ENCODE assay signal across 9 mouse cellular contexts in genomic region chr7:119019537-119019936, GRCm38 (mm10). TPM values are rescaled to one million over a fixed set of nuclear protein-coding genes. Genes with fewer than 3 reads are reported as not detected.
A peak's percentile ranks its signal among the peaks of the same experiment; 100 is the strongest.
DNase-seq lines count a peak whose midpoint lies in the region; ATAC-seq and TF ChIP-seq lines count a peak whose summit lies in the region.
"Had no signal": no experiment of that assay in that cellular context is flagged by ENCODE, and none has a peak within 500 bp of the region (broad histone marks: within the 10 kb centered on the region; RNA-seq: fewer than 3 reads in every experiment).

No protein-coding gene starts in this region.

- no peaks in the 10 kb centered on the region for H3K27me3 ChIP-seq in embryonic facial prominence, embryonic 14.5 days (replicated peaks; ENCODE audit: control insufficient read depth, insufficient read depth, low read length)
- H3K27me3 ChIP-seq in hindbrain, postnatal 0 days (ENCODE audit: insufficient read depth, low read length) = no peaks in the 10 kb centered on the region
- no peaks in the 10 kb centered on the region for H3K27me3 ChIP-seq in limb, embryonic 14.5 days (ENCODE audit: control insufficient read depth, insufficient read depth, low read length)

- H3K9ac ChIP-seq in embryonic facial prominence, embryonic 14.5 days (ENCODE audit: low read depth, low read length) = no peak overlapping the region
- no peak overlapping the region for H3K9ac ChIP-seq in hindbrain, postnatal 0 days (replicated peaks; ENCODE audit: low read length)
- H3K9ac ChIP-seq in limb, embryonic 14.5 days (ENCODE audit: low read depth, low read length, severe bottlenecking) = no peak overlapping the region

- no peaks in the 10 kb centered on the region for H3K9me3 ChIP-seq in embryonic facial prominence, embryonic 14.5 days (ENCODE audit: control insufficient read depth, low read length)
- H3K9me3 ChIP-seq in hindbrain, postnatal 0 days (ENCODE audit: low read length) = no peaks in the 10 kb centered on the region
- H3K9me3 ChIP-seq in limb, embryonic 14.5 days (ENCODE audit: control insufficient read depth, low read length) = no peaks in the 10 kb centered on the region

- no peaks in the 10 kb centered on the region for H3K36me3 ChIP-seq in embryonic facial prominence, embryonic 14.5 days (ENCODE audit: control insufficient read depth, insufficient read depth, low read length)
- no peaks in the 10 kb centered on the region for H3K36me3 ChIP-seq in hindbrain, postnatal 0 days (ENCODE audit: insufficient read depth, low read length)
- no peaks in the 10 kb centered on the region for H3K36me3 ChIP-seq in limb, embryonic 14.5 days (ENCODE audit: control insufficient read depth, insufficient read depth, low read length)

- TF ChIP-seq POLR2A in limb, embryonic 14.5 days (IDR thresholded peaks at IDR 0.05; ENCODE audit: borderline replicate concordance, extremely low read depth, insufficient read depth, insufficient read length) = no peak
- no peak for TF ChIP-seq POLR2A in olfactory bulb, adult 2 months (IDR thresholded peaks at IDR 0.05; ENCODE audit: insufficient read depth, low read depth, low read length)

- intact Hi-C loops in left cerebral cortex, postnatal 10 days (cut with DNase I) = loop anchor here (10.0 kb wide), 1 partner anchor 495 kb away; the partner anchor contains the start of gene Acsm5

- no peak overlapping the region for H3K27ac ChIP-seq in embryonic facial prominence, embryonic 14.5 days (replicated peaks; ENCODE audit: low read depth, low read length)
- H3K27ac ChIP-seq in hindbrain, postnatal 0 days = no peak overlapping the region
- H3K27ac ChIP-seq in limb, embryonic 14.5 days (replicated peaks; ENCODE audit: low read depth, low read length) = no peak overlapping the region
- H3K27ac ChIP-seq in olfactory bulb, adult 2 months (ENCODE audit: insufficient read depth, low read depth, low read length) = no peak overlapping the region
- H3K27ac ChIP-seq: macrophage had no signal

- ATAC-seq in embryonic facial prominence, embryonic 14.5 days (ENCODE audit: low read depth) = peak; percentile 69; the same call in 1 of the 2 replicates
- ATAC-seq in hindbrain, postnatal 0 days = peak; percentile 84
- ATAC-seq in limb, embryonic 14.5 days (ENCODE audit: low FRiP score, low read depth) = no peak

- no peaks in the 10 kb centered on the region for H3K4me1 ChIP-seq in embryonic facial prominence, embryonic 14.5 days (ENCODE audit: control insufficient read depth, insufficient read depth, low read length)
- H3K4me1 ChIP-seq in hindbrain, postnatal 0 days (ENCODE audit: insufficient read depth, low read length) = no peaks in the 10 kb centered on the region
- H3K4me1 ChIP-seq in limb, embryonic 14.5 days (ENCODE audit: control insufficient read depth, insufficient read depth, low read length) = no peaks in the 10 kb centered on the region
- peaks cover 7% of the 10 kb centered on the region; the same call in 1 of the 2 replicates for H3K4me1 ChIP-seq in olfactory bulb, adult 2 months (ENCODE audit: control insufficient read depth, insufficient read depth, low read length)

- H3K4me2 ChIP-seq in embryonic facial prominence, embryonic 14.5 days (ENCODE audit: low read depth, low read length) = no peak overlapping the region
- H3K4me2 ChIP-seq in hindbrain, postnatal 0 days (ENCODE audit: low read depth, low read length) = no peak overlapping the region
- H3K4me2 ChIP-seq in limb, embryonic 14.5 days (replicated peaks; ENCODE audit: low read depth, low read length, severe bottlenecking) = no peak overlapping the region

- peak; percentile 14 to 60 for DNase-seq in left cerebral cortex, postnatal 10 days (ENCODE audit: extremely low spot score in 1 of 2, low spot score in 2 of 2)
- DNase-seq in left cerebral cortex, adult 8-10 months (ENCODE audit: low spot score in 2 of 2) = no peak
- DNase-seq in adrenal gland, adult 18-20 months (ENCODE audit: low spot score in 2 of 2) = peak; percentile 48 to 54
- DNase-seq in embryonic facial prominence, embryonic 14.5 days (ENCODE audit: low spot score) = peak; percentile 60
- DNase-seq in hindbrain, postnatal 0 days (ENCODE audit: low spot score) = peak; percentile 91
- peak; percentile 37 for DNase-seq in limb, embryonic 14.5 days (ENCODE audit: low spot score)
- DNase-seq in spleen, postnatal 4 days (ENCODE audit: low spot score in 2 of 2) = no peak

- H3K4me3 ChIP-seq in embryonic facial prominence, embryonic 14.5 days (ENCODE audit: low read depth, low read length) = no peak overlapping the region
- no peak overlapping the region for H3K4me3 ChIP-seq in hindbrain, postnatal 0 days (ENCODE audit: low read length)
- H3K4me3 ChIP-seq in limb, embryonic 14.5 days (replicated peaks; ENCODE audit: low read length) = no peak overlapping the region
- H3K4me3 ChIP-seq in olfactory bulb, adult 2 months (ENCODE audit: insufficient read depth, low read depth, low read length) = no peak overlapping the region

- TF ChIP-seq CTCF in hindbrain, postnatal 0 days (IDR thresholded peaks at IDR 0.05; ENCODE audit: low read depth) = peak; percentile 92
- 0 out of 2 replicates have a peak, but pooled peaks have one; percentile 28 for TF ChIP-seq CTCF in olfactory bulb, adult 2 months (IDR thresholded peaks at IDR 0.05; ENCODE audit: insufficient read depth, low read depth, low read length)

- 17% methylated on average over 4 of the region's 4 CpGs for WGBS in embryonic facial prominence, embryonic 14.5 days
- 13% methylated on average over 4 of the region's 4 CpGs for WGBS in hindbrain, postnatal 0 days
- 17% methylated on average over 4 of the region's 4 CpGs for WGBS in limb, embryonic 14.5 days
- WGBS in olfactory bulb, adult 2 months = 11% methylated on average over 4 of the region's 4 CpGs

RNA-seq across cellular contexts. Expression of gene Gprc5b, which starts 24.5 kb away (rescaled TPM):
- 10 to 100 TPM; 36.8 to 39.8 TPM for total RNA-seq in left cerebral cortex, postnatal 10 days (2021)
- 100 to 1,000 TPM; 116 to 128 (median 122) TPM for total RNA-seq in left cerebral cortex, adult 8-10 months (2022)
- 100 to 1,000 TPM; 143 to 170 TPM for total RNA-seq in adrenal gland, adult 18-20 months (2021)
- polyA plus RNA-seq in embryonic facial prominence, embryonic 14.5 days (2014; fragmentation: Nextera tagmentation; extraction: Ambion mirVana) = 17.0 and 17.7 TPM in 2 replicates
- 42.8 and 56.9 TPM in 2 replicates for total RNA-seq in hindbrain, postnatal 0 days (2014; rRNA removed)
- 9.5 and 10.6 TPM in 2 replicates for polyA plus RNA-seq in hindbrain, postnatal 0 days (2015; fragmentation: Nextera tagmentation; extraction: Ambion mirVana)
- polyA plus RNA-seq in limb, embryonic 14.5 days (2012; rRNA removed) = 24.9 and 34.7 TPM in 2 replicates
- polyA plus RNA-seq in limb, embryonic 14.5 days (2014; fragmentation: Nextera tagmentation; extraction: Ambion mirVana) = 14.0 and 15.0 TPM in 2 replicates
- not detected in 2 replicates for polyA plus RNA-seq in olfactory bulb, adult 2 months (2012; ENCODE audit: insufficient read depth, insufficient read length, low replicate concordance, missing spikeins)

Comparison
In these comparisons a context has a peak if more than half of its experiments do, and no peak if none do; other contexts are left out.
1. DNase-seq: peak in left cerebral cortex, postnatal 10 days (2 of 2), adrenal gland, adult 18-20 months (2 of 2), embryonic facial prominence, embryonic 14.5 days (single experiment), hindbrain, postnatal 0 days (single experiment) and limb, embryonic 14.5 days (single experiment); none in left cerebral cortex, adult 8-10 months (0 of 2) and spleen, postnatal 4 days (0 of 2).